Mouse (Mus musculus) heart, postnatal 0 days (tissue): ENCODE measurements around the gene Neurl1a. TPM values are rescaled to one million over a fixed set of nuclear protein-coding genes. Genes with fewer than 3 reads are reported as not detected.

Experiments used
- ATAC-seq: fragments of 200-750 bp; cut with Nextera tagmentation; 2 replicates; pipeline ENCODE4 v1.8.0; 2017; ENCODE audit warnings: low read depth, moderate number of reproducible peaks, moderate library complexity; ENCODE audit not compliant: insufficient read depth
- DNase-seq: peaks from one replicate; pipeline ENCODE4 v3.0.0-alpha.2; 2016; ENCODE audit warnings: low spot score
- H3K27ac ChIP-seq: fragments of 300-500 bp; sonication (generic); 2 replicates; pipeline ENCODE4 v1.5.1; 2014; ENCODE audit warnings: low read depth, mild to moderate bottlenecking
- H3K27me3 ChIP-seq: fragments of 300-500 bp; sonication (generic); 2 replicates; pipeline ENCODE4 v1.6.1; 2014; ENCODE audit warnings: low read length, mixed read lengths; ENCODE audit not compliant: control insufficient read depth, insufficient read depth
- H3K36me3 ChIP-seq: fragments of 300-500 bp; sonication (generic); replicated peaks from 2 replicates; pipeline ENCODE4 v1.6.1; 2014; ENCODE audit warnings: low read length, mixed read lengths; ENCODE audit not compliant: control insufficient read depth, insufficient read depth
- H3K4me1 ChIP-seq: fragments of 300-500 bp; sonication (generic); 2 replicates; pipeline ENCODE4 v1.6.1; 2014; ENCODE audit warnings: antibody characterized with exemption; ENCODE audit not compliant: control insufficient read depth, insufficient read depth
- H3K4me2 ChIP-seq: fragments of 300-500 bp; sonication (generic); 2 replicates; pipeline ENCODE4 v1.6.1; 2014; ENCODE audit warnings: low read depth, mild to moderate bottlenecking, low read length, moderate library complexity
- H3K4me3 ChIP-seq: fragments of 300-500 bp; sonication (generic); 2 replicates; pipeline ENCODE4 v1.5.1; 2014; ENCODE audit warnings: low read depth, low read length
- H3K9ac ChIP-seq: fragments of 300-500 bp; sonication (generic); replicated peaks from 2 replicates; pipeline ENCODE4 v1.6.1; 2014; ENCODE audit warnings: low read depth, low read length, mixed read lengths
- H3K9me3 ChIP-seq: fragments of 300-500 bp; sonication (generic); replicated peaks from 2 replicates; pipeline ENCODE4 v1.6.1; 2016; ENCODE audit warnings: low read length; ENCODE audit not compliant: control insufficient read depth
- CTCF ChIP-seq: IDR thresholded peaks from 2 replicates; pipeline ENCODE4 v1.5.1; 2016; ENCODE audit warnings: antibody characterized with exemption, control low read depth, low read depth
- EP300 ChIP-seq: IDR thresholded peaks from 2 replicates; pipeline ENCODE4 v1.6.1; 2016; ENCODE audit warnings: antibody characterized with exemption, low read depth
- WGBS: fragments of 180-500 bp; shearing (Covaris S2); extraction: QIAGEN DNeasy Blood & Tissue Kit; methylation state at CpG from one replicate; pipeline ENCODE4 v1.1.7; 2014; 5-methylcytosine and 5-hydroxymethylcytosine counted together
- polyA plus RNA-seq: library from polyadenylated mRNA; unstranded; fragments of >200 nt; fragmentation: Nextera tagmentation; extraction: Ambion mirVana; gene quantifications from 2 replicates; pipeline ENCODE4 v1.2.1, GENCODE M21; 2015
- total RNA-seq: library from RNA; depleted of rRNA; stranded (reverse); fragments of >200 nt; gene quantifications from 2 replicates; pipeline ENCODE4 v1.2.3, GENCODE M21; 2014; ENCODE audit warnings: low replicate concordance

Gene Neurl1a
- total and polyA plus RNA-seq, 2 experiments from 2014 or later = 0.27 to 1.8 TPM

- no peak within 1 kb of the TSS for H3K4me3 ChIP-seq
- no peak for DNase-seq
- H3K4me2 ChIP-seq = no peak within 1 kb of the TSS
- no peaks in the 10 kb centered on the region for H3K36me3 ChIP-seq
- TF ChIP-seq CTCF = no peak
- TF ChIP-seq EP300 = no peak
- H3K4me1 ChIP-seq = no peaks in the 10 kb centered on the region
- 0 out of 2 replicates have a peak, but pooled peaks cover under 1% of the 10 kb centered on the region for H3K27me3 ChIP-seq
- H3K27ac ChIP-seq = no peak within 1 kb of the TSS
- ATAC-seq = no peak
- WGBS = 88% methylated on average over 6 of the region's 6 CpGs
- no peaks in the 10 kb centered on the region for H3K9me3 ChIP-seq
- no peak within 1 kb of the TSS for H3K9ac ChIP-seq
Measured at GRCm38 (mm10) chr19:47144154-47144553, 34.5 kb upstream of the Neurl1a start, which contains the start of gene Calhm1. TSS of gene Calhm1 (minus strand) at chr19:47144254.

- Histone ChIP-seq H3K27ac (no peak overlapping the region), H3K4me2 (no peak overlapping the region), H3K4me1 (peaks cover 13% of the 10 kb centered on the region; the same call in 1 of the 2 replicates), H3K27me3 (0 out of 2 replicates have a peak, but pooled peaks cover 6% of the 10 kb centered on the region), H3K36me3 (no peaks in the 10 kb centered on the region), H3K9me3 (no peaks in the 10 kb centered on the region), H3K9ac (no peak overlapping the region), H3K4me3 (no peak overlapping the region)
- no peak for ATAC-seq
- 71% methylated on average over 5 of the region's 5 CpGs for WGBS
- no peak for DNase-seq
- TF ChIP-seq CTCF (no peak), EP300 (no peak)
Measured at GRCm38 (mm10) chr19:47148267-47148847, 30.3 kb upstream of the Neurl1a start.

- H3K4me3 ChIP-seq = no peak overlapping the region
- H3K4me1 ChIP-seq = peaks cover 13% of the 10 kb centered on the region; the same call in 1 of the 2 replicates
- ATAC-seq = 0 out of 2 replicates have a peak, but pooled peaks have one; percentile 24
- 0 out of 2 replicates have a peak, but pooled peaks cover 6% of the 10 kb centered on the region for H3K27me3 ChIP-seq
- TF ChIP-seq EP300 (no peak), CTCF (no peak)
- no peaks in the 10 kb centered on the region for H3K9me3 ChIP-seq
- H3K27ac ChIP-seq = no peak overlapping the region
- H3K9ac ChIP-seq = no peak overlapping the region
- no peak for DNase-seq
- 37% methylated on average over 4 of the region's 4 CpGs for WGBS
- no peaks in the 10 kb centered on the region for H3K36me3 ChIP-seq
- no peak overlapping the region for H3K4me2 ChIP-seq
Measured at GRCm38 (mm10) chr19:47149854-47150253, 28.8 kb upstream of the Neurl1a start.

- H3K27ac ChIP-seq = no peak overlapping the region
- peak overlapping the region; percentile 49 for H3K4me2 ChIP-seq
- no peaks in the 10 kb centered on the region for H3K9me3 ChIP-seq
- H3K36me3 ChIP-seq = no peaks in the 10 kb centered on the region
- DNase-seq (no peak), ATAC-seq (no peak)
- 20% methylated on average over 32 of the region's 32 CpGs for WGBS
- H3K9ac ChIP-seq = no peak overlapping the region
- H3K4me3 ChIP-seq = peak overlapping the region; percentile 20; the same call in 1 of the 2 replicates
- H3K4me1 ChIP-seq = peaks cover 13% of the 10 kb centered on the region; the same call in 1 of the 2 replicates
- H3K27me3 ChIP-seq = 0 out of 2 replicates have a peak, but pooled peaks cover 6% of the 10 kb centered on the region
- no peak for TF ChIP-seq EP300
- no peak for TF ChIP-seq CTCF
Measured at GRCm38 (mm10) chr19:47151332-47152061, 27.1 kb upstream of the Neurl1a start.

GRCm38 (mm10) chr19:47152062-47152369, 26.6 kb upstream of the Neurl1a start:
- no peaks in the 10 kb centered on the region for H3K36me3 ChIP-seq
- no peak overlapping the region for H3K27ac ChIP-seq
- TF ChIP-seq EP300 (no peak), CTCF (no peak)
- H3K4me2 ChIP-seq = peak overlapping the region; percentile 49
- H3K9me3 ChIP-seq = no peaks in the 10 kb centered on the region
- DNase-seq = no peak
- no peak overlapping the region for H3K9ac ChIP-seq
- no peak for ATAC-seq
- H3K4me1 ChIP-seq = peaks cover 13% of the 10 kb centered on the region; the same call in 1 of the 2 replicates
- 0 out of 2 replicates have a peak, but pooled peaks cover 6% of the 10 kb centered on the region for H3K27me3 ChIP-seq
- H3K4me3 ChIP-seq = no peak overlapping the region
- 54% methylated on average over 12 of the region's 12 CpGs for WGBS
